Mouse (Mus musculus) midbrain, postnatal 0 days (tissue): ENCODE data around the gene Akap9. TPM values are rescaled to one million over a fixed set of nuclear protein-coding genes. Genes with fewer than 3 reads are reported as not detected.
"Not testable (repeated sequence)": the region's sequence is repeated elsewhere in the genome, so short reads cannot be mapped to it uniquely, and the experiment has no call there.

Experiments
- ATAC-seq: fragments of 200-750 bp; cut with Nextera tagmentation; 2 replicates; pipeline ENCODE4 v1.8.0; 2017; ENCODE audit warnings: moderate number of reproducible peaks, mild to moderate bottlenecking, moderate TSS enrichment, moderate library complexity; ENCODE audit not compliant: low FRiP score
- DNase-seq: peaks from one replicate; pipeline ENCODE4 v3.0.0-alpha.2; 2015; ENCODE audit warnings: low spot score
- H3K27ac ChIP-seq: fragments of 300-500 bp; sonication (generic); 2 replicates; pipeline ENCODE4 v1.5.1; 2014; ENCODE audit warnings: low read depth, mild to moderate bottlenecking, low read length, mixed read lengths
- H3K27me3 ChIP-seq: fragments of 300-500 bp; sonication (generic); 2 replicates; pipeline ENCODE4 v1.6.1; 2014; ENCODE audit warnings: low read length, control low read depth, mixed read lengths; ENCODE audit not compliant: insufficient read depth
- H3K36me3 ChIP-seq: fragments of 300-500 bp; sonication (generic); 2 replicates; pipeline ENCODE4 v1.6.1; 2014; ENCODE audit warnings: low read length, control low read depth, mixed read lengths; ENCODE audit not compliant: insufficient read depth
- H3K4me1 ChIP-seq: fragments of 300-500 bp; sonication (generic); 2 replicates; pipeline ENCODE4 v1.6.1; 2014; ENCODE audit warnings: mild to moderate bottlenecking, control low read depth, antibody characterized with exemption, low read length, mixed read lengths; ENCODE audit not compliant: insufficient read depth
- H3K4me2 ChIP-seq: fragments of 300-500 bp; sonication (generic); 2 replicates; pipeline ENCODE4 v1.6.1; 2014; ENCODE audit warnings: low read depth, mild to moderate bottlenecking, low read length, mixed read lengths; ENCODE audit not compliant: poor library complexity, severe bottlenecking
- H3K4me3 ChIP-seq: fragments of 300-500 bp; sonication (generic); 2 replicates; pipeline ENCODE4 v1.5.1; 2014; ENCODE audit warnings: low read depth, mild to moderate bottlenecking, low read length, moderate library complexity
- H3K9ac ChIP-seq: fragments of 300-500 bp; sonication (generic); replicated peaks from 2 replicates; pipeline ENCODE4 v1.6.1; 2014; ENCODE audit warnings: mild to moderate bottlenecking, low read length, moderate library complexity, mixed read lengths; ENCODE audit not compliant: poor library complexity, severe bottlenecking
- H3K9me3 ChIP-seq: fragments of 300-500 bp; sonication (generic); 2 replicates; pipeline ENCODE4 v1.6.1; 2016; ENCODE audit warnings: low read length, control low read depth
- CTCF ChIP-seq: IDR thresholded peaks from 2 replicates; pipeline ENCODE4 v1.5.1; 2016; ENCODE audit warnings: antibody characterized with exemption, mild to moderate bottlenecking
- WGBS: fragments of 180-500 bp; shearing (Covaris S2); extraction: QIAGEN DNeasy Blood & Tissue Kit; methylation state at CpG from one replicate; pipeline ENCODE4 v1.1.7; 2014; 5-methylcytosine and 5-hydroxymethylcytosine counted together
- polyA plus RNA-seq: library from polyadenylated mRNA; unstranded; fragments of >200 nt; fragmentation: Nextera tagmentation; extraction: Ambion mirVana; gene quantifications from 2 replicates; pipeline ENCODE4 v1.2.1, GENCODE M21; 2015
- total RNA-seq: library from RNA; depleted of rRNA; stranded (reverse); fragments of >200 nt; gene quantifications from 2 replicates; pipeline ENCODE4 v1.2.3, GENCODE M21; 2014; rRNA removed

Akap9 gene
- total RNA-seq (43.6 and 81.4 TPM in 2 replicates), polyA plus RNA-seq (247 and 284 TPM in 2 replicates)

- under 1% methylated on average over 72 of the region's 82 CpGs for WGBS
- ATAC-seq (peak; percentile 82), DNase-seq (peak; percentile 55)
Measured at GRCm38 (mm10) chr5:3927801-3928689, at the start of gene Akap9. TSS of gene Akap9 (plus strand) at chr5:3928054.

DNA sequence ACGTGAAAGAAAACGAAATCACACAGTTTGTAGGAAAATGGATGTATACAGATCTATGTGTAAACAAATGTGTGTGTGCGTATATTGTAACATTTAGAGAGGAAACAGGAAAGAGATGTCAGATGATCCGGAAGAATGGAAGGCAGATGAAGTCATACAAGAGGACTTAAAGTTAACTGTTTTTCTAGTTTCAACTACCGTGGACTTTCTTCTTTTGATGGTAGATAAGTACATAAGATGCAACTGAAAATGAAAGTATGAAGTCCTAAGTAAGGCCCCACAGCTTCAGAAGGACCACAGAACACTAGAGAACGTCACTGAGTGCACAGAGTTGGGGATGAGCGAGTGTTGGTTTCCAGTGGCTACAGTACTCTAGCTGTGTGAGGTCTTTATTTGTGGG is 41.0 kb upstream of the Akap9 start:
- H3K9me3 ChIP-seq, H3K4me3 ChIP-seq, H3K36me3 ChIP-seq, H3K27me3 ChIP-seq, ATAC-seq, H3K9ac ChIP-seq, H3K27ac ChIP-seq, DNase-seq, H3K4me2 ChIP-seq, H3K4me1 ChIP-seq: not testable (repeated sequence)
- WGBS, result 92% methylated on average over 7 of the region's 7 CpGs

More at GRCm38 (mm10) chr5:3927801-3928689, at the start of gene Akap9:
- Histone ChIP-seq H3K4me1 (peaks cover 7% of the 10 kb centered on the region; the same call in 1 of the 2 replicates), H3K27ac (peak within 1 kb of the TSS; percentile 99), H3K4me3 (peak within 1 kb of the TSS; percentile 96), H3K4me2 (peak within 1 kb of the TSS; percentile 70), H3K9me3 (no peaks in the 10 kb centered on the region), H3K36me3 (no peaks in the 10 kb centered on the region), H3K27me3 (no peaks in the 10 kb centered on the region), H3K9ac (peak within 1 kb of the TSS; percentile 99)
- TF ChIP-seq CTCF, result no peak

DNA sequence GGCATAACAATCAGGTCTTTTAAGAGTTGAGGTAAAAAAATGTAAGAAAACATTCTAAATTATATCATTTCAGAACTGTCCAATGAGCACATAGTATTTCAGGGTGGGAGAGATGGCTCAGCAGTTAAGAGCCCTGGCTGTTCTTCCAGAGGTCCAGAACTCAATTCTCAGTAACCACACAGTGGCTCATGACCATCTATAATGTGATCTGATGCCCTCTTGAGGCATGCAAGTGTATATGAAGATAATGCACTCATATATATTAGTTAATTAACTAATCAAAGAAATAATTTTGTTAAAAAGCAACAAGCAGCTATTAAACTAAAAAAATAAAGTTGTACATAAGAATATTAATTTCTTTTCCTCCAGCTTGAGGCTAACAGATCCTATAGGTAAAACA is 38.7 kb upstream of the Akap9 start:
- no peak overlapping the region for H3K27ac ChIP-seq
- DNase-seq (no peak), ATAC-seq (no peak)
- H3K4me2 ChIP-seq, result no peak overlapping the region
- no peak for TF ChIP-seq CTCF
- no peaks in the 10 kb centered on the region for H3K9me3 ChIP-seq
- H3K4me3 ChIP-seq, result no peak overlapping the region
- H3K9ac ChIP-seq, result no peak overlapping the region
- H3K27me3 ChIP-seq, result no peaks in the 10 kb centered on the region
- 0 out of 2 replicates have a peak, but pooled peaks cover 3% of the 10 kb centered on the region for H3K4me1 ChIP-seq
- no peaks in the 10 kb centered on the region for H3K36me3 ChIP-seq

- H3K27ac ChIP-seq, H3K36me3 ChIP-seq, H3K4me1 ChIP-seq, H3K9me3 ChIP-seq, H3K27me3 ChIP-seq, DNase-seq: not testable (repeated sequence)
- Histone ChIP-seq H3K4me3 (peak within 1 kb of the TSS; percentile 37), H3K9ac (0 out of 2 replicates have a peak within 1 kb of the TSS, but pooled peaks have one; percentile 33), H3K4me2 (peak within 1 kb of the TSS; percentile 58)
- WGBS, result 3% methylated on average over 6 of the region's 47 CpGs
- peak; percentile 26; the same call in 1 of the 2 replicates for TF ChIP-seq CTCF
- ATAC-seq, result peak; percentile 99
Measured at GRCm38 (mm10) chr5:3893459-3894293, 34.2 kb upstream of the Akap9 start, which contains the start of gene Mterf1a. TSS of gene Mterf1a (minus strand) at chr5:3893933.

DNA sequence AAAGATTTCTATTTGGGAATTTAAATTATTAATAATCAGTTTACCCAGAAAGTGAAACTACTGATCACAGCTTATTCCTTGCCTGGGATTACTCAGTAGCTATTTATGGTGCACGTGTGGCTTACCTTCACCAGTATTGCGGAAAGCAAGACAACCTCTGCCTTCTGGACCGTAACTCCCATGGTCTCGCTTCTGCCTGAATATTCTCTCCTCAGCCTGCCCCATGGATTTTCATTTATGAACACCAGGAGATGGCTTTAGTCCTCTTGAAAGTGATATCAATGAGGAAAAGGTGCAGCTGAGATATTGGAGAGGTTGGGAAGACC is 33.6 kb upstream of the Akap9 start:
- H3K4me2 ChIP-seq, H3K27ac ChIP-seq, H3K4me1 ChIP-seq, ATAC-seq, H3K27me3 ChIP-seq, H3K9ac ChIP-seq, H3K9me3 ChIP-seq, DNase-seq, H3K36me3 ChIP-seq: not testable (repeated sequence)
- H3K4me3 ChIP-seq, result peak overlapping the region; percentile 22; the same call in 1 of the 2 replicates
- WGBS, result 97% methylated on average over 4 of the region's 4 CpGs
